Mouse (Mus musculus) adrenal gland, postnatal 14 days (tissue): ENCODE results near the gene Olfr39. TPM values are rescaled to one million over a fixed set of nuclear protein-coding genes. Genes with fewer than 3 reads are reported as not detected.
"Not testable (repeated sequence)": the region's sequence is repeated elsewhere in the genome, so short reads cannot be mapped to it uniquely, and the experiment has no call there.

ENCODE experiments used
- DNase-seq: peaks from one replicate; pipeline ENCODE4 v3.0.0; 2021; ENCODE audit warnings: mixed read lengths
- long read RNA-seq, 2 experiments: library from polyadenylated mRNA; stranded (forward); transcript quantifications; one replicate each; pipeline ENCODE4 v2.0.0; 2021
- total RNA-seq: library from RNA; stranded (reverse); gene quantifications from 2 replicates; pipeline ENCODE4 v1.2.3, GENCODE M21; 2021

Olfr39 gene
- not detected in 2 replicates for total RNA-seq
- long read RNA-seq, experiment 1: 0 reads
- long read RNA-seq, experiment 2: 0 reads

GRCm38 (mm10) chr9:20282051-20282450, at the start of gene Olfr39:
Gene Olfr39 (plus strand): TSS chr9:20282351.
- DNase-seq: no peak

GRCm38 (mm10) chr9:20236819-20237218, 45.3 kb upstream of the Olfr39 start, which contains the start of gene Olfr872:
Gene Olfr872 (plus strand): TSS chr9:20237119.
- DNase-seq: no peak

- no peak for DNase-seq
These were observed 44.8 kb upstream of the Olfr39 start for GRCm38 (mm10) chr9:20237378-20237777.

GRCm38 (mm10) chr9:20295562-20295961, 13.4 kb downstream of the Olfr39 start:
- DNase-seq: not testable (repeated sequence)

- no peak for DNase-seq
These were observed 16.1 kb downstream of the Olfr39 start, which contains the start of gene Olfr873 for GRCm38 (mm10) chr9:20298232-20298631. Gene Olfr873 (plus strand): TSS chr9:20298532.

- DNase-seq: no peak
These were observed 53.8 kb downstream of the Olfr39 start, which contains the start of gene Olfr18 for GRCm38 (mm10) chr9:20335994-20336393. Gene Olfr18 (minus strand): TSS chr9:20336094.

Other genes starting within 250 kb of the Olfr39 start
- gene Olfr867, start 224.8 kb upstream of the Olfr39 start, total RNA-seq: not detected in 2 replicates
- gene Olfr868, start 183.7 kb upstream of the Olfr39 start, total RNA-seq: not detected in 2 replicates
- not detected in 2 replicates for gene Olfr869, start 153.3 kb upstream of the Olfr39 start, total RNA-seq
- not detected in 2 replicates for gene Olfr870, start 108.3 kb upstream of the Olfr39 start, total RNA-seq
- not detected in 2 replicates for gene Olfr871, start 70.1 kb upstream of the Olfr39 start, total RNA-seq
- gene Olfr872, start 45.2 kb upstream of the Olfr39 start, total RNA-seq: not detected in 2 replicates
- gene Olfr873, start 16.2 kb downstream of the Olfr39 start, total RNA-seq: not detected in 2 replicates
- gene Olfr18, start 53.7 kb downstream of the Olfr39 start, total RNA-seq: not detected in 2 replicates
- gene Zfp560, start 102.8 kb downstream of the Olfr39 start, total RNA-seq: 6.9 and 9.6 TPM in 2 replicates
- gene Zfp26, start 177.8 kb downstream of the Olfr39 start, total RNA-seq: 22.6 and 23.8 TPM in 2 replicates
- gene Zfp426, start 210.4 kb downstream of the Olfr39 start, total RNA-seq: 20.5 and 22.1 TPM in 2 replicates
- 44.0 and 46.2 TPM in 2 replicates for gene Zfp266, start 239.1 kb downstream of the Olfr39 start, total RNA-seq